Mouse (Mus musculus): ENCODE results near the gene Gpr146. TPM values are rescaled to one million over a fixed set of nuclear protein-coding genes. Genes with fewer than 3 reads are reported as not detected.
"Not testable (repeated sequence)": the region's sequence is repeated elsewhere in the genome, so short reads cannot be mapped to it uniquely, and the experiment has no call there.

The Gpr146 gene
- total RNA-seq, 1 experiment from 2014 or later: 11.8 TPM

- ATAC-seq (replicated peaks in 1 of 2; ENCODE audit: insufficient read depth in 1 of 2, low FRiP score in 2 of 2, low TSS enrichment in 1 of 2, low read depth in 1 of 2, poor library complexity in 2 of 2, severe bottlenecking in 2 of 2): not testable (repeated sequence)
Measured at GRCm38 (mm10) chr5:139390324-139391119, 13.0 kb downstream of the Gpr146 start.

- no peak for ATAC-seq (replicated peaks in 1 of 2; ENCODE audit: insufficient read depth in 1 of 2, low FRiP score in 2 of 2, low TSS enrichment in 1 of 2, low read depth in 1 of 2, poor library complexity in 2 of 2, severe bottlenecking in 2 of 2)
Measured at GRCm38 (mm10) chr5:139391309-139391990, 14.0 kb downstream of the Gpr146 start.

- no peak for ATAC-seq (replicated peaks in 1 of 2; ENCODE audit: insufficient read depth in 1 of 2, low FRiP score in 2 of 2, low TSS enrichment in 1 of 2, low read depth in 1 of 2, poor library complexity in 2 of 2, severe bottlenecking in 2 of 2)
Measured at GRCm38 (mm10) chr5:139392219-139393196, 15.0 kb downstream of the Gpr146 start.

- no peak for ATAC-seq (replicated peaks in 1 of 2; ENCODE audit: insufficient read depth in 1 of 2, low FRiP score in 2 of 2, low TSS enrichment in 1 of 2, low read depth in 1 of 2, poor library complexity in 2 of 2, severe bottlenecking in 2 of 2)
Measured at GRCm38 (mm10) chr5:139393197-139393588, 15.7 kb downstream of the Gpr146 start.

GRCm38 (mm10) chr5:139394399-139394798 lies 16.9 kb downstream of the Gpr146 start:
- ATAC-seq (replicated peaks in 1 of 2; ENCODE audit: insufficient read depth in 1 of 2, low FRiP score in 2 of 2, low TSS enrichment in 1 of 2, low read depth in 1 of 2, poor library complexity in 2 of 2, severe bottlenecking in 2 of 2): no peak

GRCm38 (mm10) chr5:139395528-139395927 lies 18.0 kb downstream of the Gpr146 start:
- no peak for ATAC-seq (replicated peaks in 1 of 2; ENCODE audit: insufficient read depth in 1 of 2, low FRiP score in 2 of 2, low TSS enrichment in 1 of 2, low read depth in 1 of 2, poor library complexity in 2 of 2, severe bottlenecking in 2 of 2)

- no peak for ATAC-seq (replicated peaks in 1 of 2; ENCODE audit: insufficient read depth in 1 of 2, low FRiP score in 2 of 2, low TSS enrichment in 1 of 2, low read depth in 1 of 2, poor library complexity in 2 of 2, severe bottlenecking in 2 of 2)
Measured at GRCm38 (mm10) chr5:139397359-139397916, 19.9 kb downstream of the Gpr146 start.

GRCm38 (mm10) chr5:139397959-139398753 lies 20.7 kb downstream of the Gpr146 start:
- peak; percentile 57 to 73 for ATAC-seq (replicated peaks in 1 of 2; ENCODE audit: insufficient read depth in 1 of 2, low FRiP score in 2 of 2, low TSS enrichment in 1 of 2, low read depth in 1 of 2, poor library complexity in 2 of 2, severe bottlenecking in 2 of 2)

- no peak for ATAC-seq (replicated peaks in 1 of 2; ENCODE audit: insufficient read depth in 1 of 2, low FRiP score in 2 of 2, low TSS enrichment in 1 of 2, low read depth in 1 of 2, poor library complexity in 2 of 2, severe bottlenecking in 2 of 2)
Measured at GRCm38 (mm10) chr5:139398786-139399185, 21.3 kb downstream of the Gpr146 start.

- ATAC-seq (replicated peaks in 1 of 2; ENCODE audit: insufficient read depth in 1 of 2, low FRiP score in 2 of 2, low TSS enrichment in 1 of 2, low read depth in 1 of 2, poor library complexity in 2 of 2, severe bottlenecking in 2 of 2): no peak
Measured at GRCm38 (mm10) chr5:139399991-139400390, 22.5 kb downstream of the Gpr146 start.

- ATAC-seq (replicated peaks in 1 of 2; ENCODE audit: insufficient read depth in 1 of 2, low FRiP score in 2 of 2, low TSS enrichment in 1 of 2, low read depth in 1 of 2, poor library complexity in 2 of 2, severe bottlenecking in 2 of 2): no peak
Measured at GRCm38 (mm10) chr5:139402106-139402505, 24.6 kb downstream of the Gpr146 start.

GRCm38 (mm10) chr5:139403692-139404260 lies 26.3 kb downstream of the Gpr146 start:
- peak; percentile 25 to 33 for ATAC-seq (replicated peaks in 1 of 2; ENCODE audit: insufficient read depth in 1 of 2, low FRiP score in 2 of 2, low TSS enrichment in 1 of 2, low read depth in 1 of 2, poor library complexity in 2 of 2, severe bottlenecking in 2 of 2)

GRCm38 (mm10) chr5:139404801-139405401 lies 27.4 kb downstream of the Gpr146 start, which contains the start of gene C130050O18Rik:
Gene C130050O18Rik, plus strand, starts transcription at chr5:139405280.
- ATAC-seq (replicated peaks in 1 of 2; ENCODE audit: insufficient read depth in 1 of 2, low FRiP score in 2 of 2, low TSS enrichment in 1 of 2, low read depth in 1 of 2, poor library complexity in 2 of 2, severe bottlenecking in 2 of 2): peak; percentile 40 to 41; a peak in 3 of 4 replicates

- ATAC-seq (replicated peaks in 1 of 2; ENCODE audit: insufficient read depth in 1 of 2, low FRiP score in 2 of 2, low TSS enrichment in 1 of 2, low read depth in 1 of 2, poor library complexity in 2 of 2, severe bottlenecking in 2 of 2): no peak
Measured at GRCm38 (mm10) chr5:139405478-139405877, 28.0 kb downstream of the Gpr146 start.

GRCm38 (mm10) chr5:139405953-139406352 lies 28.5 kb downstream of the Gpr146 start:
- no peak for ATAC-seq (replicated peaks in 1 of 2; ENCODE audit: insufficient read depth in 1 of 2, low FRiP score in 2 of 2, low TSS enrichment in 1 of 2, low read depth in 1 of 2, poor library complexity in 2 of 2, severe bottlenecking in 2 of 2)
